Mouse (Mus musculus): Measurements from ENCODE around the gene Vrk2.

- TF ChIP-seq CTCF (IDR thresholded peaks at IDR 0.05; ENCODE audit: low read depth, low read length) (no peak), TAL1 (conservative IDR thresholded peaks at IDR 0.05; ENCODE audit: low read depth, low read length) (no peak), GATA1 (IDR thresholded peaks at IDR 0.05; ENCODE audit: borderline replicate concordance, low read length) (no peak), POLR2AphosphoS5 (IDR thresholded peaks at IDR 0.05; ENCODE audit: insufficient replicate concordance, low read depth, low read length) (no peak)
Measured at GRCm38 (mm10) chr11:26434229-26434628, 159.6 kb downstream of the Vrk2 start.

All from G1E (cell line).